Mouse (Mus musculus): ENCODE results near the gene Wwp2. TPM values are rescaled to one million over a fixed set of nuclear protein-coding genes. Genes with fewer than 3 reads are reported as not detected.

The Wwp2 gene
- polyA plus RNA-seq, 1 experiment: 59.8 TPM

DNA sequence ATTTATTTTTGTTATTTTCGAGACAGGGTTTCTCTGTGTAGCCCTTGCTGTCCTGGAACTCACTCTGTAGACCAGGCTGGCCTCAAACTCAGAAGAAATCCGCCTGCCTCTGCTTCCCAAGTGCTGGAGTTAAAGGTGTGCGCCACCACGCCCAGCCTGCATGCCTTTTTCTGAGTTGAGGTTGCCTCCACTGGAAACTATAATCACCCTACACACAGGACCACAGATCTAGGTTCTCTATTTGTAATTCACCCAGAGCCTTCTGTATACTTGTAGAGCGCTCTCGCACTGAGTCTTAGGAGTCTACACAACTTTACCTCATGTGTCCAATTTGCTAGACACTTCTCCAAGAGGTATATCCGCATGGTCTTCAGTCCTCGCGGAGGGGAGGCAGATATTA, 12.0 kb upstream of the Wwp2 start:
- Histone ChIP-seq H3K79me2 (ENCODE audit: control insufficient read depth, insufficient read depth) (peaks cover 34% of the 10 kb centered on the region), H3K4me2 (ENCODE audit: low read depth) (peak overlapping the region; percentile 87), H3K27me3 (ENCODE audit: control insufficient read depth, insufficient read depth, insufficient read length) (no peaks in the 10 kb centered on the region), H3K4me3 (peak overlapping the region; percentile 85), H3K36me3 (ENCODE audit: control insufficient read depth, insufficient read depth) (peaks cover 29% of the 10 kb centered on the region), H3ac (ENCODE audit: control insufficient read depth, insufficient read length) (peak overlapping the region; percentile 76)
- TF ChIP-seq POLR2A (IDR thresholded peaks at IDR 0.05; ENCODE audit: insufficient read length, low read depth): no peak
- TF ChIP-seq USF1 (IDR thresholded peaks at IDR 0.05; ENCODE audit: low read depth): no peak
- no peak for TF ChIP-seq POLR2AphosphoS2 (IDR thresholded peaks at IDR 0.05; ENCODE audit: insufficient read length, low read depth)
- TF ChIP-seq CEBPB (IDR thresholded peaks at IDR 0.05; ENCODE audit: insufficient read depth, poor library complexity, severe bottlenecking): no peak
- TF ChIP-seq REST (IDR thresholded peaks at IDR 0.05; ENCODE audit: insufficient read depth, insufficient read length): no peak
- no peak for TF ChIP-seq SRF (IDR thresholded peaks at IDR 0.05; ENCODE audit: control insufficient read depth, insufficient read length, low read depth)
- TF ChIP-seq TCF3 (IDR thresholded peaks at IDR 0.05; ENCODE audit: insufficient read length, low read depth): no peak
- TF ChIP-seq MAX (IDR thresholded peaks at IDR 0.05; ENCODE audit: low read depth): no peak
- no peak for TF ChIP-seq TCF12 (IDR thresholded peaks at IDR 0.05; ENCODE audit: insufficient read depth, poor library complexity, severe bottlenecking)
- no peak for TF ChIP-seq E2F4 (IDR thresholded peaks at IDR 0.05; ENCODE audit: insufficient read depth)
- no peak for TF ChIP-seq MYOD1 (IDR thresholded peaks at IDR 0.05; ENCODE audit: control insufficient read depth in 1 of 3, insufficient read length in 2 of 3, low read depth in 2 of 3)
- no peak for TF ChIP-seq MYOG (IDR thresholded peaks at IDR 0.05; ENCODE audit: control insufficient read depth in 1 of 3, insufficient read depth in 1 of 3, insufficient read length in 2 of 3, low read depth in 2 of 3)

DNA sequence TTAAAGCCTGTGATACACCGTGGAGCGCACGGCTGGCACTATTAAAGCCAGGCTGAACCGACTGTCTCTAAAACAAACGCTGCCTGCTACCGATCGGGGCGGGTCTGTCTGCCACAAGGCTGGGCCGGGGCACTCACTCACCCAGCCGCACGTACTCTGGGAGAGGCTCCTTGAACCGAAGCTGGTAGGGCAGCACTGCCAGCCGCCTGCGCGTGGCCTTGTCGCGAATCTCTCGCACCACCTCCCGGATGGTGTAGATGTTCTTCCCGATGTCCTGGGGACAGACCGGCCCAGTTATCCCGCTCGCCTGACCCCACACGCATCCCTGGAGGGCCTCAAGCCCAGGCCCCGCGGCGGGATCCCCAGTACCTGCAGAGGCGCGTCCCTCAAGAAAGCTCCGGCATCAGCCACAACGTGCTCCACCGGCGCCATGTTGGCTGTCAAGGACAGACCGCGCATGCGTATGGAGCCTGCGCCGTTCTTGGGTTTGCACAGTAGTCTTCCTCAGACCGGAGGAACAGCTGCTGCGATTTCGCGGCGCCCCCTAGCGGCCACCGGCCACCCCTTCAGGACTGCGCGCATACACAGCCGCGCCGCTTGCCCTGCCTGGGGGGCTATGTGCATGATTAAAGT, 11.5 kb upstream of the Wwp2 start, which contains the start of gene Nob1:
Nob1 (minus strand) TSS at position 455 of the 633 bp plus-strand sequence.
- TF ChIP-seq MYOD1 (IDR thresholded peaks at IDR 0.05; ENCODE audit: control insufficient read depth in 1 of 3, insufficient read length in 2 of 3, low read depth in 2 of 3) (peak in 2 of 3 experiments; percentile 91 to 94), E2F4 (IDR thresholded peaks at IDR 0.05; ENCODE audit: insufficient read depth) (no peak), POLR2AphosphoS2 (IDR thresholded peaks at IDR 0.05; ENCODE audit: insufficient read length, low read depth) (peak; percentile 96), MAX (IDR thresholded peaks at IDR 0.05; ENCODE audit: low read depth) (peak; percentile 8), CEBPB (IDR thresholded peaks at IDR 0.05; ENCODE audit: insufficient read depth, poor library complexity, severe bottlenecking) (no peak), USF1 (IDR thresholded peaks at IDR 0.05; ENCODE audit: low read depth) (no peak), TCF3 (IDR thresholded peaks at IDR 0.05; ENCODE audit: insufficient read length, low read depth) (peak; percentile 34), MYOG (IDR thresholded peaks at IDR 0.05; ENCODE audit: control insufficient read depth in 1 of 3, insufficient read depth in 1 of 3, insufficient read length in 2 of 3, low read depth in 2 of 3) (peak; percentile 57 to 97 (median 94)), TCF12 (IDR thresholded peaks at IDR 0.05; ENCODE audit: insufficient read depth, poor library complexity, severe bottlenecking) (no peak), POLR2A (IDR thresholded peaks at IDR 0.05; ENCODE audit: insufficient read length, low read depth) (peak; percentile 98), SRF (IDR thresholded peaks at IDR 0.05; ENCODE audit: control insufficient read depth, insufficient read length, low read depth) (no peak), REST (IDR thresholded peaks at IDR 0.05; ENCODE audit: insufficient read depth, insufficient read length) (no peak)
- peaks cover 34% of the 10 kb centered on the region for H3K79me2 ChIP-seq (ENCODE audit: control insufficient read depth, insufficient read depth)
- peak within 1 kb of the TSS; percentile 85 for H3K4me3 ChIP-seq
- no peaks in the 10 kb centered on the region for H3K27me3 ChIP-seq (ENCODE audit: control insufficient read depth, insufficient read depth, insufficient read length)
- peaks cover 24% of the 10 kb centered on the region for H3K36me3 ChIP-seq (ENCODE audit: control insufficient read depth, insufficient read depth)
- peak within 1 kb of the TSS; percentile 76 for H3ac ChIP-seq (ENCODE audit: control insufficient read depth, insufficient read length)
- peak within 1 kb of the TSS; percentile 87 for H3K4me2 ChIP-seq (ENCODE audit: low read depth)

DNA sequence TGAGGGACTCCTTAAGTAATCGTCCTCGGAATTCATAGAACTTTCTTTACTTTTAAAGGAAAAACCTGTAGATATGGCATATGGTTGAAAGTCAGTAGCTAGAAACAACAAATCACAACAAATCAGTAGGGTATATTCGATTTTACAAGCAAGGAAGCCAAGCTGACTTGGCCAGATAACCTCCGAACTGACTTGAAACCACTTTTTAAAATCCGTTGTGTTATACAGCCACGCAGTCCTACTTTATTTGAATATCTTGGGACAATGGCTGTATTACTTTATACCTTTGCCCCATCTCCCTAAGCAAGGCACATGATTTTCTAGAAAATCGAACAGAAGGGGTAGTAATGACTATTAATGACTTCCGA, 11.0 kb upstream of the Wwp2 start:
- Histone ChIP-seq H3ac (ENCODE audit: control insufficient read depth, insufficient read length) (peak overlapping the region; percentile 76), H3K4me2 (ENCODE audit: low read depth) (peak overlapping the region; percentile 64), H3K4me3 (peak overlapping the region; percentile 85), H3K79me2 (ENCODE audit: control insufficient read depth, insufficient read depth) (peaks cover 34% of the 10 kb centered on the region), H3K27me3 (ENCODE audit: control insufficient read depth, insufficient read depth, insufficient read length) (peaks cover 4% of the 10 kb centered on the region), H3K36me3 (ENCODE audit: control insufficient read depth, insufficient read depth) (peaks cover 19% of the 10 kb centered on the region)
- no peak for TF ChIP-seq TCF3 (IDR thresholded peaks at IDR 0.05; ENCODE audit: insufficient read length, low read depth)
- TF ChIP-seq TCF12 (IDR thresholded peaks at IDR 0.05; ENCODE audit: insufficient read depth, poor library complexity, severe bottlenecking): no peak
- no peak for TF ChIP-seq MYOG (IDR thresholded peaks at IDR 0.05; ENCODE audit: control insufficient read depth in 1 of 3, insufficient read depth in 1 of 3, insufficient read length in 2 of 3, low read depth in 2 of 3)
- no peak for TF ChIP-seq USF1 (IDR thresholded peaks at IDR 0.05; ENCODE audit: low read depth)
- no peak for TF ChIP-seq POLR2A (IDR thresholded peaks at IDR 0.05; ENCODE audit: insufficient read length, low read depth)
- no peak for TF ChIP-seq POLR2AphosphoS2 (IDR thresholded peaks at IDR 0.05; ENCODE audit: insufficient read length, low read depth)
- no peak for TF ChIP-seq CEBPB (IDR thresholded peaks at IDR 0.05; ENCODE audit: insufficient read depth, poor library complexity, severe bottlenecking)

DNA sequence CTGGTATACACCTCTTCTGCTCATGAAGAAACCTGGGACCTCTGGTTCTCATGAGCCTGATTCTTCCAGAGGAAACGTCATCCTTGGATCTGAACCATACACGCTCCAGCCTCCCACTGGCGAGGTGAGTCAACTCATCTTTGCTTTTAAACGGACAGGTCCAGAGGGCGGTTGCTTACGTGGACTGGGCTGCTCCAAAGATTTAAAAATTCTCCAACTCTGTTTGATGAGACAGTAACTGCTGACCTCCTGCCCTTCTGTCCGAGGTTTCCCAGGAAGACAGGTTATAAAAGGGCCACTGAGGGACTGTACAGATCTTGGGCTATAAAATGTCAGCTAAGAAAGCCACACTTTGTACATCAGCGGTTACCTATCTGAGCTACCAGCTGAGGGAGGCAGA, 5.3 kb upstream of the Wwp2 start:
- no peak overlapping the region for H3ac ChIP-seq (ENCODE audit: control insufficient read depth, insufficient read length)
- H3K4me3 ChIP-seq: no peak overlapping the region
- H3K79me2 ChIP-seq (ENCODE audit: control insufficient read depth, insufficient read depth): no peaks in the 10 kb centered on the region
- no peaks in the 10 kb centered on the region for H3K36me3 ChIP-seq (ENCODE audit: control insufficient read depth, insufficient read depth)
- no peak for TF ChIP-seq TCF3 (IDR thresholded peaks at IDR 0.05; ENCODE audit: insufficient read length, low read depth)
- TF ChIP-seq POLR2AphosphoS2 (IDR thresholded peaks at IDR 0.05; ENCODE audit: insufficient read length, low read depth): no peak
- no peak for TF ChIP-seq SRF (IDR thresholded peaks at IDR 0.05; ENCODE audit: control insufficient read depth, insufficient read length, low read depth)
- TF ChIP-seq E2F4 (IDR thresholded peaks at IDR 0.05; ENCODE audit: insufficient read depth): no peak
- no peak for TF ChIP-seq POLR2A (IDR thresholded peaks at IDR 0.05; ENCODE audit: insufficient read length, low read depth)
- no peak for TF ChIP-seq MYOD1 (IDR thresholded peaks at IDR 0.05; ENCODE audit: control insufficient read depth in 1 of 3, insufficient read length in 2 of 3, low read depth in 2 of 3)
- no peak for TF ChIP-seq CEBPB (IDR thresholded peaks at IDR 0.05; ENCODE audit: insufficient read depth, poor library complexity, severe bottlenecking)
- no peak for TF ChIP-seq MYOG (IDR thresholded peaks at IDR 0.05; ENCODE audit: control insufficient read depth in 1 of 3, insufficient read depth in 1 of 3, insufficient read length in 2 of 3, low read depth in 2 of 3)
- no peak for TF ChIP-seq MAX (IDR thresholded peaks at IDR 0.05; ENCODE audit: low read depth)
- TF ChIP-seq REST (IDR thresholded peaks at IDR 0.05; ENCODE audit: insufficient read depth, insufficient read length): no peak
- no peak for TF ChIP-seq USF1 (IDR thresholded peaks at IDR 0.05; ENCODE audit: low read depth)
- H3K4me2 ChIP-seq (ENCODE audit: low read depth): no peak overlapping the region
- H3K27me3 ChIP-seq (ENCODE audit: control insufficient read depth, insufficient read depth, insufficient read length): peaks cover 4% of the 10 kb centered on the region

All from myocyte (in vitro differentiated cells).